In the genomic region with DNA sequence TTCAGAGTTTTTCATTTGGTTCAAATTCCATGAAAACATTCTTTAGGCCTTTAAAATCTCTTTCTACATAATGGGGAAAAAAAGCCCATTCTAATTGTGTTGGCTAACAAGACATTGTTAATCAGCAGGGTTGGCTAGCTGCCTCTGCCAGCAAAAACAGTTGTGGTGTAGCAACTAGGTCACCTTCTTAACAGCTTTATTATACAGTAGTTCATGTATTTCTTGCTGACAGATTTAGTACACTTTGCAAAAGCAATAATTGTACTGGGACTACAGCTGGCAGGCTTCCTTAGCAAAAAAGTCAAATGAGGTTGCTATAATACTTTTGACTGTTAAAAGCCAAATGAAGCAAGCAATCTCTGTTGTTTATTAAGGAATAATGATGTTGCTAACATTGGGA, we compare ENCODE assay signal across 21 mouse cellular contexts.
DNase-seq lines count a peak whose midpoint lies in the region; ATAC-seq lines count a peak whose summit lies in the region.
"Had no signal": no experiment of that assay in that cellular context is flagged by ENCODE, and none has a peak within 500 bp of the region (broad histone marks: within the 10 kb centered on the region; RNA-seq: fewer than 3 reads in every experiment).

No protein-coding gene starts in this region.

- no peak overlapping the region for H3K9ac ChIP-seq in forebrain, embryonic 14.5 days (ENCODE audit: low read length)
- H3K9ac ChIP-seq in forebrain, embryonic 15.5 days (replicated peaks): no peak overlapping the region
- H3K9ac ChIP-seq: limb, embryonic 15.5 days; liver, embryonic 15.5 days; midbrain, embryonic 12.5 days; neural tube, embryonic 13.5 days; stomach, embryonic 15.5 days had no signal

- H3K4me1 ChIP-seq in forebrain, embryonic 14.5 days (ENCODE audit: control insufficient read depth, insufficient read depth, low read length): no peaks in the 10 kb centered on the region
- H3K4me1 ChIP-seq in forebrain, embryonic 15.5 days: 0 out of 2 replicates have a peak, but pooled peaks cover 3% of the 10 kb centered on the region
- H3K4me1 ChIP-seq: limb, embryonic 15.5 days; liver, embryonic 15.5 days; midbrain, embryonic 12.5 days; neural tube, embryonic 13.5 days; stomach, embryonic 15.5 days had no signal

- H3K27me3 ChIP-seq in forebrain, embryonic 14.5 days (replicated peaks; ENCODE audit: control insufficient read depth, insufficient read depth, low read length): no peaks in the 10 kb centered on the region
- no peaks in the 10 kb centered on the region for H3K27me3 ChIP-seq in forebrain, embryonic 15.5 days
- H3K27me3 ChIP-seq: CH12.LX; limb, embryonic 15.5 days; liver, embryonic 15.5 days; midbrain, embryonic 12.5 days; neural tube, embryonic 13.5 days; stomach, embryonic 15.5 days had no signal

- H3K9me3 ChIP-seq in forebrain, embryonic 14.5 days (replicated peaks; ENCODE audit: control insufficient read depth, low read length): no peaks in the 10 kb centered on the region
- H3K9me3 ChIP-seq in forebrain, embryonic 15.5 days: no peaks in the 10 kb centered on the region
- H3K9me3 ChIP-seq: limb, embryonic 15.5 days; liver, embryonic 15.5 days; midbrain, embryonic 12.5 days; neural tube, embryonic 13.5 days; stomach, embryonic 15.5 days had no signal

- ATAC-seq in forebrain, embryonic 14.5 days: no peak
- no peak for ATAC-seq in forebrain, embryonic 15.5 days (replicated peaks)

- DNase-seq in forebrain, embryonic 14.5 days (ENCODE audit: low spot score): peak; percentile 39
- peak; percentile 39 to 48 for DNase-seq in kidney, postnatal 4 days
- DNase-seq in kidney, adult 9 months: no peak
- peak; percentile 23 to 26 for DNase-seq in right cerebral cortex, postnatal 10 days (ENCODE audit: low spot score in 2 of 2)
- DNase-seq in right cerebral cortex, adult 18-20 months: no peak
- no peak for DNase-seq in neural tube, embryonic 10.5 days (ENCODE audit: extremely low spot score, low spot score)
- DNase-seq: adrenal gland, postnatal 36 days; embryo, embryonic 11 days; gastrocnemius, postnatal 14 days; heart, adult 2 months; heart, postnatal 36 days; kidney, adult 18-20 months; thymus, adult 2 months had no signal

- H3K4me3 ChIP-seq in forebrain, embryonic 14.5 days (ENCODE audit: low read depth, low read length): no peak overlapping the region
- H3K4me3 ChIP-seq in forebrain, embryonic 15.5 days: no peak overlapping the region
- H3K4me3 ChIP-seq: heart, adult 2 months; limb, embryonic 15.5 days; liver, embryonic 15.5 days; midbrain, embryonic 12.5 days; neural tube, embryonic 13.5 days; stomach, embryonic 15.5 days had no signal

- no peak overlapping the region for H3K27ac ChIP-seq in forebrain, embryonic 14.5 days (ENCODE audit: low read depth, low read length)
- no peak overlapping the region for H3K27ac ChIP-seq in forebrain, embryonic 15.5 days (replicated peaks)
- H3K27ac ChIP-seq: heart, adult 2 months; limb, embryonic 15.5 days; liver, embryonic 15.5 days; macrophage; midbrain, embryonic 12.5 days; neural tube, embryonic 13.5 days; stomach, embryonic 15.5 days had no signal

- H3K36me3 ChIP-seq in forebrain, embryonic 14.5 days (ENCODE audit: control insufficient read depth, insufficient read depth, low read length): no peaks in the 10 kb centered on the region
- no peaks in the 10 kb centered on the region for H3K36me3 ChIP-seq in forebrain, embryonic 15.5 days
- H3K36me3 ChIP-seq: limb, embryonic 15.5 days; liver, embryonic 15.5 days; midbrain, embryonic 12.5 days; neural tube, embryonic 13.5 days; stomach, embryonic 15.5 days had no signal

- H3K4me2 ChIP-seq in forebrain, embryonic 14.5 days (ENCODE audit: low read length): no peak overlapping the region
- no peak overlapping the region for H3K4me2 ChIP-seq in forebrain, embryonic 15.5 days (replicated peaks)
- H3K4me2 ChIP-seq: limb, embryonic 15.5 days; liver, embryonic 15.5 days; midbrain, embryonic 12.5 days; neural tube, embryonic 13.5 days; stomach, embryonic 15.5 days had no signal

Comparison
In these comparisons a context has a peak if more than half of its experiments do, and no peak if none do; other contexts are left out.
1. DNase-seq: peak in forebrain, embryonic 14.5 days (single experiment), kidney, postnatal 4 days (2 of 2) and right cerebral cortex, postnatal 10 days (2 of 2); none in kidney, adult 9 months (single experiment), right cerebral cortex, adult 18-20 months (single experiment) and neural tube, embryonic 10.5 days (single experiment).